Mouse (Mus musculus): ENCODE measurements around the gene Ttll11. TPM values are rescaled to one million over a fixed set of nuclear protein-coding genes. Genes with fewer than 3 reads are reported as not detected.

The Ttll11 gene
- polyA plus RNA-seq, 1 experiment from 2014 or later: 1.4 TPM

- Histone ChIP-seq H3K4me3 (replicated peaks) (no peak overlapping the region), H3K9ac (no peak overlapping the region), H3K36me3 (no peaks in the 10 kb centered on the region), H3K4me1 (peaks cover 11% of the 10 kb centered on the region; the same call in 1 of the 2 replicates), H3K4me2 (replicated peaks) (no peak overlapping the region), H3K27me3 (peaks cover 4% of the 10 kb centered on the region; the same call in 1 of the 2 replicates), H3K9me3 (replicated peaks) (no peaks in the 10 kb centered on the region), H3K27ac (replicated peaks) (no peak overlapping the region)
- 92% methylated on average over 7 of the region's 7 CpGs for WGBS
- ATAC-seq (ENCODE audit: insufficient number of reproducible peaks, low FRiP score, low TSS enrichment, low read depth): no peak
Measured at GRCm38 (mm10) chr2:35763818-35764217, 215.9 kb downstream of the Ttll11 start.

GRCm38 (mm10) chr2:35761458-35761857 lies 218.3 kb downstream of the Ttll11 start:
- no peaks in the 10 kb centered on the region for H3K9me3 ChIP-seq (replicated peaks)
- H3K4me3 ChIP-seq (replicated peaks): no peak overlapping the region
- H3K27ac ChIP-seq (replicated peaks): no peak overlapping the region
- WGBS: 85% methylated on average over 5 of the region's 5 CpGs
- H3K4me2 ChIP-seq (replicated peaks): no peak overlapping the region
- peaks cover 4% of the 10 kb centered on the region; the same call in 1 of the 2 replicates for H3K27me3 ChIP-seq
- H3K36me3 ChIP-seq: no peaks in the 10 kb centered on the region
- H3K4me1 ChIP-seq: no peaks in the 10 kb centered on the region
- ATAC-seq (ENCODE audit: insufficient number of reproducible peaks, low FRiP score, low TSS enrichment, low read depth): no peak
- H3K9ac ChIP-seq: no peak overlapping the region

GRCm38 (mm10) chr2:35760867-35761266 lies 218.8 kb downstream of the Ttll11 start:
- no peak for ATAC-seq (ENCODE audit: insufficient number of reproducible peaks, low FRiP score, low TSS enrichment, low read depth)
- H3K27me3 ChIP-seq: peaks cover 4% of the 10 kb centered on the region; the same call in 1 of the 2 replicates
- H3K4me3 ChIP-seq (replicated peaks): no peak overlapping the region

GRCm38 (mm10) chr2:35760352-35760751 lies 219.4 kb downstream of the Ttll11 start:
- Histone ChIP-seq H3K4me1 (no peaks in the 10 kb centered on the region), H3K36me3 (no peaks in the 10 kb centered on the region)

More at GRCm38 (mm10) chr2:35760867-35761266, 218.8 kb downstream of the Ttll11 start:
- H3K4me1 ChIP-seq: no peaks in the 10 kb centered on the region
- H3K9me3 ChIP-seq (replicated peaks): no peaks in the 10 kb centered on the region
- H3K27ac ChIP-seq (replicated peaks): no peak overlapping the region
- H3K9ac ChIP-seq: no peak overlapping the region
- H3K36me3 ChIP-seq: no peaks in the 10 kb centered on the region
- H3K4me2 ChIP-seq (replicated peaks): no peak overlapping the region

GRCm38 (mm10) chr2:35756467-35756866 lies 223.2 kb downstream of the Ttll11 start:
- 58% methylated on average over 7 of the region's 7 CpGs for WGBS
- Histone ChIP-seq H3K9me3 (replicated peaks) (no peaks in the 10 kb centered on the region), H3K27ac (replicated peaks) (no peak overlapping the region), H3K4me3 (replicated peaks) (no peak overlapping the region), H3K4me2 (replicated peaks) (no peak overlapping the region), H3K9ac (no peak overlapping the region), H3K4me1 (no peaks in the 10 kb centered on the region), H3K36me3 (no peaks in the 10 kb centered on the region), H3K27me3 (peaks cover 4% of the 10 kb centered on the region; the same call in 1 of the 2 replicates)
- ATAC-seq (ENCODE audit: insufficient number of reproducible peaks, low FRiP score, low TSS enrichment, low read depth): no peak

More at GRCm38 (mm10) chr2:35760352-35760751, 219.4 kb downstream of the Ttll11 start:
- Histone ChIP-seq H3K27ac (replicated peaks) (no peak overlapping the region), H3K4me2 (replicated peaks) (no peak overlapping the region), H3K27me3 (peaks cover 4% of the 10 kb centered on the region; the same call in 1 of the 2 replicates), H3K9me3 (replicated peaks) (no peaks in the 10 kb centered on the region), H3K4me3 (replicated peaks) (no peak overlapping the region), H3K9ac (no peak overlapping the region)
- 65% methylated on average over 8 of the region's 8 CpGs for WGBS
- ATAC-seq (ENCODE audit: insufficient number of reproducible peaks, low FRiP score, low TSS enrichment, low read depth): no peak

GRCm38 (mm10) chr2:35751781-35752505 lies 227.8 kb downstream of the Ttll11 start:
- no peaks in the 10 kb centered on the region for H3K27me3 ChIP-seq
- H3K4me1 ChIP-seq: peaks cover 14% of the 10 kb centered on the region
- no peak overlapping the region for H3K4me2 ChIP-seq (replicated peaks)
- no peaks in the 10 kb centered on the region for H3K9me3 ChIP-seq (replicated peaks)
- no peak overlapping the region for H3K9ac ChIP-seq
- H3K27ac ChIP-seq (replicated peaks): no peak overlapping the region
- no peak for ATAC-seq (ENCODE audit: insufficient number of reproducible peaks, low FRiP score, low TSS enrichment, low read depth)
- 77% methylated on average over 18 of the region's 18 CpGs for WGBS
- H3K4me3 ChIP-seq (replicated peaks): no peak overlapping the region
- no peaks in the 10 kb centered on the region for H3K36me3 ChIP-seq

GRCm38 (mm10) chr2:35750533-35751141 lies 229.1 kb downstream of the Ttll11 start:
- Histone ChIP-seq H3K9me3 (replicated peaks) (no peaks in the 10 kb centered on the region), H3K9ac (no peak overlapping the region), H3K4me1 (peaks cover 21% of the 10 kb centered on the region), H3K36me3 (no peaks in the 10 kb centered on the region), H3K4me2 (replicated peaks) (no peak overlapping the region), H3K27ac (replicated peaks) (no peak overlapping the region), H3K4me3 (replicated peaks) (no peak overlapping the region), H3K27me3 (no peaks in the 10 kb centered on the region)
- no peak for ATAC-seq (ENCODE audit: insufficient number of reproducible peaks, low FRiP score, low TSS enrichment, low read depth)
- 74% methylated on average over 7 of the region's 7 CpGs for WGBS

GRCm38 (mm10) chr2:35747371-35748035 lies 232.2 kb downstream of the Ttll11 start:
- Histone ChIP-seq H3K9ac (no peak overlapping the region), H3K27ac (replicated peaks) (no peak overlapping the region), H3K4me3 (replicated peaks) (no peak overlapping the region), H3K4me1 (peaks cover 21% of the 10 kb centered on the region), H3K27me3 (no peaks in the 10 kb centered on the region), H3K36me3 (no peaks in the 10 kb centered on the region), H3K9me3 (replicated peaks) (no peaks in the 10 kb centered on the region), H3K4me2 (replicated peaks) (no peak overlapping the region)
- WGBS: 48% methylated on average over 12 of the region's 12 CpGs
- ATAC-seq (ENCODE audit: insufficient number of reproducible peaks, low FRiP score, low TSS enrichment, low read depth): no peak

- peaks cover 21% of the 10 kb centered on the region for H3K4me1 ChIP-seq
- no peaks in the 10 kb centered on the region for H3K27me3 ChIP-seq
- WGBS: 15% methylated on average over 4 of the region's 7 CpGs
- no peak; the same call in 1 of the 2 replicates for ATAC-seq (ENCODE audit: insufficient number of reproducible peaks, low FRiP score, low TSS enrichment, low read depth)
- no peak overlapping the region for H3K9ac ChIP-seq
- no peak overlapping the region for H3K4me3 ChIP-seq (replicated peaks)
- H3K27ac ChIP-seq (replicated peaks): no peak overlapping the region
- H3K9me3 ChIP-seq (replicated peaks): no peaks in the 10 kb centered on the region
- no peak overlapping the region for H3K4me2 ChIP-seq (replicated peaks)
- H3K36me3 ChIP-seq: no peaks in the 10 kb centered on the region
Measured at GRCm38 (mm10) chr2:35746638-35747037, 233.1 kb downstream of the Ttll11 start.

GRCm38 (mm10) chr2:35745876-35746275 lies 233.8 kb downstream of the Ttll11 start:
- Histone ChIP-seq H3K4me3 (replicated peaks) (no peak overlapping the region), H3K9ac (no peak overlapping the region), H3K4me2 (replicated peaks) (no peak overlapping the region), H3K9me3 (replicated peaks) (no peaks in the 10 kb centered on the region), H3K27me3 (no peaks in the 10 kb centered on the region), H3K4me1 (peaks cover 27% of the 10 kb centered on the region), H3K27ac (replicated peaks) (no peak overlapping the region), H3K36me3 (no peaks in the 10 kb centered on the region)
- 84% methylated on average over 10 of the region's 10 CpGs for WGBS
- ATAC-seq (ENCODE audit: insufficient number of reproducible peaks, low FRiP score, low TSS enrichment, low read depth): no peak

- WGBS: 32% methylated on average over 13 of the region's 13 CpGs
- no peaks in the 10 kb centered on the region for H3K36me3 ChIP-seq
- H3K9me3 ChIP-seq (replicated peaks): no peaks in the 10 kb centered on the region
- ATAC-seq (ENCODE audit: insufficient number of reproducible peaks, low FRiP score, low TSS enrichment, low read depth): no peak
- no peaks in the 10 kb centered on the region for H3K27me3 ChIP-seq
- no peak overlapping the region for H3K9ac ChIP-seq
- H3K4me2 ChIP-seq (replicated peaks): no peak overlapping the region
- H3K4me3 ChIP-seq (replicated peaks): no peak overlapping the region
- H3K27ac ChIP-seq (replicated peaks): no peak overlapping the region
- H3K4me1 ChIP-seq: peaks cover 17% of the 10 kb centered on the region
Measured at GRCm38 (mm10) chr2:35739669-35740254, 240.0 kb downstream of the Ttll11 start.

Measured in embryonic facial prominence, embryonic 15.5 days (tissue).